Comparison of ENCODE assay signal across 9 mouse cellular contexts in genomic region chr2:127070879-127071278, GRCm38 (mm10). TPM values are rescaled to one million over a fixed set of nuclear protein-coding genes. Genes with fewer than 3 reads are reported as not detected.
DNase-seq lines count a peak whose midpoint lies in the region; ATAC-seq and TF ChIP-seq lines count a peak whose summit lies in the region.
"Had no signal": no experiment of that assay in that cellular context is flagged by ENCODE, and none has a peak within 500 bp of the region (broad histone marks: within the 10 kb centered on the region; RNA-seq: fewer than 3 reads in every experiment).

No protein-coding gene starts in this region.

- H3K79me2 ChIP-seq in macrophage (ENCODE audit: inconsistent target) = peaks cover 52% of the 10 kb centered on the region

- DNase-seq in heart, adult 9 months (ENCODE audit: low spot score in 2 of 2) = no peak
- DNase-seq in ES-E14 (ENCODE audit: low read depth, low spot score) = peak; percentile 8
- no peak for DNase-seq in right cerebral cortex, postnatal 10 days (ENCODE audit: low spot score in 2 of 2)
- DNase-seq in ovary, postnatal 14 days (ENCODE audit: low spot score) = no peak
- DNase-seq in urinary bladder, postnatal 4 days (ENCODE audit: low spot score in 2 of 2) = no peak

- WGBS in heart, embryonic 15.5 days = 8% methylated on average over 9 of the region's 9 CpGs
- WGBS in forebrain, embryonic 16.5 days = 17% methylated on average over 7 of the region's 9 CpGs
- WGBS in macrophage (ENCODE audit: missing documents) = 12% methylated on average over 7 of the region's 9 CpGs

- peak overlapping the region; percentile 82 for H3K27ac ChIP-seq in heart, embryonic 15.5 days
- H3K27ac ChIP-seq in ES-E14 (ENCODE audit: insufficient read depth, low read depth, low read length, poor library complexity, severe bottlenecking) (0 out of 2 replicates have a peak overlapping the region, but pooled peaks have one; percentile 54), macrophage (peak overlapping the region; percentile 64)
- H3K27ac ChIP-seq in forebrain, embryonic 16.5 days (ENCODE audit: low read length) = 0 out of 2 replicates have a peak overlapping the region, but pooled peaks have one; percentile 17

- peaks cover 11% of the 10 kb centered on the region for H3K36me3 ChIP-seq in heart, embryonic 15.5 days
- H3K36me3 ChIP-seq in ES-E14 (ENCODE audit: control insufficient read depth, insufficient read depth, low read length, poor library complexity, severe bottlenecking) (no peaks in the 10 kb centered on the region), macrophage (ENCODE audit: inconsistent target) (0 out of 2 replicates have a peak, but pooled peaks cover 17% of the 10 kb centered on the region)
- H3K36me3 ChIP-seq in forebrain, embryonic 16.5 days (ENCODE audit: control insufficient read depth, insufficient read depth) = peaks cover 9% of the 10 kb centered on the region; the same call in 1 of the 2 replicates

- peak overlapping the region; percentile 72 for H3K9ac ChIP-seq in heart, embryonic 15.5 days
- H3K9ac ChIP-seq in ES-E14 (ENCODE audit: insufficient read depth, low read depth, low read length, poor library complexity, severe bottlenecking) = peak overlapping the region; percentile 94
- H3K9ac ChIP-seq in forebrain, embryonic 16.5 days (replicated peaks; ENCODE audit: low read depth, low read length) = peak overlapping the region; percentile 77

- in situ Hi-C loops in ES-E14 (cut with MboI; ENCODE audit: low sequenced_read_pairs in 2 of 2, unreplicated experiment in 2 of 2) = no loop called here

- H3K4me1 ChIP-seq in heart, embryonic 15.5 days (replicated peaks) = peaks cover 13% of the 10 kb centered on the region
- peaks cover 0 to 6% of the 10 kb centered on the region in 2 experiments; a peak in 1 of 4 replicates for H3K4me1 ChIP-seq in ES-E14 (ENCODE audit: control insufficient read depth in 2 of 2, insufficient read depth in 2 of 2, low read length in 2 of 2, poor library complexity in 1 of 2)
- peaks cover 13% of the 10 kb centered on the region for H3K4me1 ChIP-seq in forebrain, embryonic 16.5 days (replicated peaks; ENCODE audit: control insufficient read depth, insufficient read depth, low read length)

- no peaks in the 10 kb centered on the region for H3K27me3 ChIP-seq in heart, embryonic 15.5 days
- no peaks in the 10 kb centered on the region for H3K27me3 ChIP-seq in forebrain, embryonic 16.5 days (replicated peaks; ENCODE audit: control insufficient read depth, insufficient read depth, low read length)
- H3K27me3 ChIP-seq: Patski had no signal

- peak; percentile 36; the same call in 1 of the 2 replicates for ATAC-seq in heart, embryonic 15.5 days (replicated peaks; ENCODE audit: insufficient number of reproducible peaks, insufficient read depth, low FRiP score, low read depth)
- peak; percentile 41 for ATAC-seq in forebrain, embryonic 16.5 days

- H3K4me2 ChIP-seq in heart, embryonic 15.5 days = peak overlapping the region; percentile 74
- H3K4me2 ChIP-seq in forebrain, embryonic 16.5 days (ENCODE audit: low read length) = peak overlapping the region; percentile 84

- H3K9me3 ChIP-seq in heart, embryonic 15.5 days (replicated peaks) = no peaks in the 10 kb centered on the region
- H3K9me3 ChIP-seq in ES-E14 (ENCODE audit: control insufficient read depth, insufficient read depth, low read depth, low read length) = no peaks in the 10 kb centered on the region
- no peaks in the 10 kb centered on the region for H3K9me3 ChIP-seq in forebrain, embryonic 16.5 days (ENCODE audit: control insufficient read depth, low read length)

- H3K4me3 ChIP-seq in heart, embryonic 15.5 days = peak overlapping the region; percentile 91
- H3K4me3 ChIP-seq in ES-E14 (ENCODE audit: insufficient read depth in 1 of 2, low read depth in 1 of 2, low read length in 2 of 2, poor library complexity in 1 of 2, severe bottlenecking in 1 of 2) (peak overlapping the region; percentile 83 to 88), macrophage (ENCODE audit: inconsistent target) (peak overlapping the region; percentile 76)
- peak overlapping the region; percentile 78 for H3K4me3 ChIP-seq in forebrain, embryonic 16.5 days (replicated peaks; ENCODE audit: low read length)

TF ChIP-seq in ES-E14, 5 proteins besides CTCF, POLR2A, EP300 and RAD21:
- TF ChIP-seq HCFC1 (IDR thresholded peaks at IDR 0.05; ENCODE audit: borderline replicate concordance, insufficient read depth, low read length) (no peak), MAFK (IDR thresholded peaks at IDR 0.05; ENCODE audit: insufficient read depth, low read depth, low read length) (no peak), ZNF384 (IDR thresholded peaks at IDR 0.05; ENCODE audit: low read depth, low read length) (no peak), CHD2 (IDR thresholded peaks at IDR 0.05; ENCODE audit: low read depth, low read length) (no peak), ZC3H11A (IDR thresholded peaks at IDR 0.05; ENCODE audit: borderline replicate concordance, low read depth, low read length) (no peak)
TF ChIP-seq in ES-E14: peak in this region for 0.

RNA-seq across cellular contexts. Expression of gene Blvra, which starts 0.4 kb away (rescaled TPM):
- polyA plus RNA-seq in heart, embryonic 15.5 days (2015; fragmentation: Nextera tagmentation; extraction: Ambion mirVana) = 42.0 and 44.0 TPM in 2 replicates
- 6.0 and 11.6 TPM in 2 replicates for total RNA-seq in ES-E14 (2012; rRNA removed)
- 30.6 and 31.0 TPM in 2 replicates for polyA plus RNA-seq in forebrain, embryonic 16.5 days (2015; fragmentation: Nextera tagmentation; extraction: Ambion mirVana)
- 100 to 1,000 TPM in 4 of 26 experiments, 10 to 100 TPM in 21, 1 to 10 TPM in 1; 8.0 to 109 (median 72.4) TPM for total RNA-seq in macrophage (2018; cell fraction: chromatin; rRNA removed)
- 100 to 1,000 TPM in 25 of 26 experiments, 10 to 100 TPM in 1; 96.6 to 202 (median 145) TPM for total RNA-seq in macrophage (2018; cell fraction: cytosol; rRNA removed)
- 100 to 1,000 TPM in 4 of 26 experiments, 10 to 100 TPM in 22; 23.0 to 124 (median 80.0) TPM for total RNA-seq in macrophage (2018; cell fraction: nucleus; rRNA removed)
- polyA plus RNA-seq in macrophage (2018) = 157 to 191 TPM (median 182 TPM) in 3 replicates

Comparison
In these comparisons a context has a peak if more than half of its experiments do, and no peak if none do; other contexts are left out.
1. H3K27ac ChIP-seq: peak in every context shown above with its lines; median percentile 82 in heart, embryonic 15.5 days; 64 in macrophage; 54 in ES-E14; 17 in forebrain, embryonic 16.5 days.